Mouse (Mus musculus) liver, embryonic 16.5 days (tissue): ENCODE measurements around the gene Gm28079. TPM values are rescaled to one million over a fixed set of nuclear protein-coding genes. Genes with fewer than 3 reads are reported as not detected.
"Not testable (repeated sequence)": the region's sequence is repeated elsewhere in the genome, so short reads cannot be mapped to it uniquely, and the experiment has no call there.

Source experiments
- ATAC-seq: fragments of 200-750 bp; cut with Nextera tagmentation; 2 replicates; pipeline ENCODE4 v1.8.0; 2017; ENCODE audit warnings: low read depth, mild to moderate bottlenecking, moderate number of reproducible peaks, moderate library complexity
- H3K27ac ChIP-seq: fragments of 300-500 bp; sonication (generic); 2 replicates; pipeline ENCODE4 v1.5.1; 2014; ENCODE audit warnings: mild to moderate bottlenecking, low read length
- H3K27me3 ChIP-seq: fragments of 300-500 bp; sonication (generic); 2 replicates; pipeline ENCODE4 v1.6.1; 2014; ENCODE audit warnings: low read depth, low read length, mixed read lengths; ENCODE audit not compliant: control insufficient read depth, insufficient read depth
- H3K36me3 ChIP-seq: fragments of 300-500 bp; sonication (generic); 2 replicates; pipeline ENCODE4 v1.6.1; 2014; ENCODE audit warnings: mild to moderate bottlenecking; ENCODE audit not compliant: control insufficient read depth, insufficient read depth
- H3K4me1 ChIP-seq: fragments of 300-500 bp; sonication (generic); 2 replicates; pipeline ENCODE4 v1.6.1; 2014; ENCODE audit warnings: low read depth, low read length, mixed read lengths; ENCODE audit not compliant: control insufficient read depth
- H3K4me2 ChIP-seq: fragments of 300-500 bp; sonication (generic); 2 replicates; pipeline ENCODE4 v1.6.1; 2014; ENCODE audit warnings: low read depth, low read length, mixed read lengths
- H3K4me3 ChIP-seq: fragments of 300-500 bp; sonication (generic); 2 replicates; pipeline ENCODE4 v1.5.1; 2014; ENCODE audit warnings: low read depth, mild to moderate bottlenecking, low read length
- H3K9ac ChIP-seq: fragments of 300-500 bp; sonication (generic); 2 replicates; pipeline ENCODE4 v1.6.1; 2014; ENCODE audit warnings: low read depth, low read length
- H3K9me3 ChIP-seq: fragments of 300-500 bp; sonication (generic); replicated peaks from 2 replicates; pipeline ENCODE4 v1.6.1; 2016; ENCODE audit warnings: low read length; ENCODE audit not compliant: control insufficient read depth
- WGBS: fragments of 180-500 bp; shearing (Covaris S2); extraction: QIAGEN DNeasy Blood & Tissue Kit; methylation state at CpG from one replicate; pipeline ENCODE4 v1.1.7; 2014; ENCODE audit not compliant: insufficient replicate concordance; 5-methylcytosine and 5-hydroxymethylcytosine counted together
- polyA plus RNA-seq: library from polyadenylated mRNA; unstranded; fragments of >200 nt; fragmentation: Nextera tagmentation; extraction: Ambion mirVana; gene quantifications from 2 replicates; pipeline ENCODE4 v1.2.1, GENCODE M21; 2015

The Gm28079 gene
- polyA plus RNA-seq: not detected in 2 replicates

DNA sequence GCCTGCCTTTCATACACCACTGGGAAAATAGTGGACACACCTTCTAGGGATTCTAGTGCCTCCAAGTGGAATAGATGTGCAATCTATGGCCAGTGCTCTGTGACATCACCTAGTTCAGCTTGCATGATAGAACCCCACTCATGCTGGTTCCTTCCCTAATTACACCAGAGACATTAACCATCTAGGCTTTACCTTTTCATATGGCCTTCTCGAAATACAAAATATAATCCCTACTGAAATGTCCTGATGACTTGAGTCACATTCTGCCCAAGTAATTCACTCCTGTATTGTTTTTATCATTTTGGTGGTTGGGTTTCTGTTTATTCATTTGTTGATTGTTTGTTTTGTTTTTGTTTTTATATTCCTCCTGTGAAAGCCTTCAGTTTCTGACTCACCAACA is at the start of gene Gm28079:
TSS of gene Gm28079 (minus strand) at position 101 of the 400 bp plus-strand sequence.
- WGBS: no CpG with 5 or more reads among the region's 1 CpGs
- H3K9ac ChIP-seq, H3K4me3 ChIP-seq, H3K27me3 ChIP-seq, H3K4me2 ChIP-seq, H3K9me3 ChIP-seq, H3K27ac ChIP-seq, ATAC-seq, H3K4me1 ChIP-seq, H3K36me3 ChIP-seq: not testable (repeated sequence)
